Mouse (Mus musculus) hindbrain, embryonic 16.5 days (tissue): ENCODE results near the gene Slc2a2. TPM values are rescaled to one million over a fixed set of nuclear protein-coding genes. Genes with fewer than 3 reads are reported as not detected.

ENCODE experiments used
- ATAC-seq: fragments of 200-750 bp; cut with Nextera tagmentation; 2 replicates; pipeline ENCODE4 v1.8.0; 2017; ENCODE audit warnings: moderate TSS enrichment, moderate library complexity
- H3K27ac ChIP-seq: fragments of 300-500 bp; sonication (generic); 2 replicates; pipeline ENCODE4 v1.5.1; 2014; ENCODE audit warnings: low read depth, mild to moderate bottlenecking, control low read depth, low read length, moderate library complexity
- H3K27me3 ChIP-seq: fragments of 300-500 bp; sonication (generic); replicated peaks from 2 replicates; pipeline ENCODE4 v1.6.1; 2014; ENCODE audit warnings: low read length; ENCODE audit not compliant: control insufficient read depth, insufficient read depth
- H3K36me3 ChIP-seq: fragments of 300-500 bp; sonication (generic); 2 replicates; pipeline ENCODE4 v1.6.1; 2014; ENCODE audit warnings: mild to moderate bottlenecking, low read length, moderate library complexity, mixed read lengths; ENCODE audit not compliant: control insufficient read depth, insufficient read depth
- H3K4me1 ChIP-seq: fragments of 300-500 bp; sonication (generic); 2 replicates; pipeline ENCODE4 v1.6.1; 2014; ENCODE audit warnings: low read depth, low read length; ENCODE audit not compliant: control insufficient read depth, insufficient read depth
- H3K4me2 ChIP-seq: fragments of 300-500 bp; sonication (generic); 2 replicates; pipeline ENCODE4 v1.6.1; 2014; ENCODE audit warnings: mild to moderate bottlenecking, low read length, control low read depth, moderate library complexity
- H3K4me3 ChIP-seq: fragments of 300-500 bp; sonication (generic); 2 replicates; pipeline ENCODE4 v1.5.1; 2014; ENCODE audit warnings: mild to moderate bottlenecking, low read length, control low read depth, moderate library complexity
- H3K9ac ChIP-seq: fragments of 300-500 bp; sonication (generic); 2 replicates; pipeline ENCODE4 v1.6.1; 2014; ENCODE audit warnings: low read depth, mild to moderate bottlenecking, control low read depth, low read length, moderate library complexity
- H3K9me3 ChIP-seq: fragments of 300-500 bp; sonication (generic); 2 replicates; pipeline ENCODE4 v1.6.1; 2014; ENCODE audit warnings: mild to moderate bottlenecking, low read length, moderate library complexity; ENCODE audit not compliant: control insufficient read depth
- WGBS: fragments of 180-500 bp; shearing (Covaris S2); extraction: QIAGEN DNeasy Blood & Tissue Kit; methylation state at CpG from one replicate; pipeline ENCODE4 v1.1.7; 2014; 5-methylcytosine and 5-hydroxymethylcytosine counted together
- polyA plus RNA-seq: library from polyadenylated mRNA; unstranded; fragments of >200 nt; fragmentation: Nextera tagmentation; extraction: Ambion mirVana; gene quantifications from 2 replicates; pipeline ENCODE4 v1.2.1, GENCODE M21; 2015

Gene Slc2a2
- polyA plus RNA-seq, 1 experiment from 2014 or later: 0.08 TPM

DNA sequence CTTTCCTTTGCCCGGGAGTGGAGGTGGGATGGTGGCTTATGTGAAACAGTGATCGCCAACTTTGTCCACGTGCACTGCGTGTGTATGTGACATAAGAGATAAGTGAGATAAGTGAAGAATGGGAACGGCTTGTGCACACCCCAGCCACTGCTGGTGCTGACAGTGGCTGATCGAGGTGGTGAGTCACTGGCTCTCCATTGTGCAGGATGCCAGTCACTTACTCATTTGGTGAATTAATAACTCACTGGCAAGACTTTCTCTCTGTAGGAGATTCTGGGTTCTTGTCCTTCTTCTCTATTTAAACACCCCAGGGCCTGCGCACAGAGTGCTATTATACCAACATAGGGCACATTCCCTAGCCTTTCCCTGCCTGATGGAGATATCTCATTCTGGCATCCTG is 24.1 kb downstream of the Slc2a2 start:
- no peak overlapping the region for H3K27ac ChIP-seq

DNA sequence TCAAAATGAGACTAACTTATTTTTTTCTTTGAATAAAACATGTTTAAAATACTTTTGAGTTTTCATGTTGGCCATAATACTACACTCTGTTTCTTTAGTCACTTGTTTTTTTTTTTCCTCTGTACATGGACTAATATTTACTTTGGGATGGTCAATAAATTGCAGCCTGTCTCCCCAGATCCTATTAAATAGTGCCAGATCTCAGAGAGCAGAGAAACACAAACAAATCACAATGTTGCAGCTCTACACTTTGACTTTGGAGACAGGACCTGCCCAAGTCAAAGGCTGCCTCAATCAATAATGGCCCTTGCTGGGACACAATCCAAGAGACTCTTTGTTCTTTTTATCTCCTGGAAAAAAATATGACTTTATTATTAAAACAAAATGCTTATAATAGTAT is 24.8 kb downstream of the Slc2a2 start:
- H3K27me3 ChIP-seq: no peaks in the 10 kb centered on the region
- H3K4me3 ChIP-seq: no peak overlapping the region
- H3K27ac ChIP-seq: no peak overlapping the region
- H3K9me3 ChIP-seq: no peaks in the 10 kb centered on the region
- no peaks in the 10 kb centered on the region for H3K36me3 ChIP-seq
- H3K4me2 ChIP-seq: no peak overlapping the region
- no peaks in the 10 kb centered on the region for H3K4me1 ChIP-seq
- H3K9ac ChIP-seq: no peak overlapping the region
- no peak for ATAC-seq

More for the DNA sequence above, 24.1 kb downstream of the Slc2a2 start:
- Histone ChIP-seq H3K9me3 (no peaks in the 10 kb centered on the region), H3K4me3 (no peak overlapping the region), H3K36me3 (no peaks in the 10 kb centered on the region), H3K9ac (no peak overlapping the region), H3K4me1 (no peaks in the 10 kb centered on the region), H3K4me2 (no peak overlapping the region), H3K27me3 (no peaks in the 10 kb centered on the region)
- ATAC-seq: no peak; the same call in 1 of the 2 replicates
- WGBS: 64% methylated on average over 7 of the region's 7 CpGs

DNA sequence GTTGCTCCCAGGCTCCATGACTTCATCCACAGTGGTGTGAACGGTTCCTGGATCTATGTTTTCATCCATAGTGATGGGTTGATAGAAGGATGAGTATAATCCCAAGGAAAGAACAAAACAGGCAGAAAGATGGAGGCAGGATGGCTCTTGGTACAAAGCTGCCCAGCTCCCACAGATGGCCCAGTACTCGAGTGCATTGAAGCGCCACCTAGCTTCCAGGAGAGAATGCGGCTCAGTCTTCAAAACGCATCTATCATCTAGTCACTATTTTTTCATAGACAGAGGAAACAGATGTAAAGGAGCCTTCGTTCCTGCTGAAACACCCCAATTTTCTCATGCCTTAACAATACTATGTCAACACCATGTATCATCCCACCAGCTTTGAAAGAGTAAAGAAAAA is 25.8 kb downstream of the Slc2a2 start:
- no peak overlapping the region for H3K9ac ChIP-seq
- WGBS: 66% methylated on average over 6 of the region's 6 CpGs

DNA sequence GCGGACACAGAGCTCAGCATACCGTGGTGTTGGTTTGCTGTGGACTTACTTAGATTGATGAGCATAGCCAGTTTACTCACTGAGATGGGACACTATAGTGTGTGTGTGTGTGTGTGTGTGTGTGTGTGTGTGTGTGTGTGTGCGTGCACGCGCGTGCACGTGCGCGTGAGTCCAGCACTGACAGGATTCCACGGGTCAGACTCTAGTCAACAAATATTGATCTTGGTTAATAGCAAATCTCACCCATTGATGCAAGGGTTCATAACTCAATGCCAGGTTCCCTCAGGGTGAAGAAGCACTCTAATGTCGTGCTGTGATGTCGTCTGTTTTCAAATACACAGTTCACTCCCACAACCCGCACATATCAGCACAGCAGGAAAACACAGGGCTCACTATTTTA is 27.5 kb downstream of the Slc2a2 start:
- ATAC-seq: no peak
- Histone ChIP-seq H3K4me2 (no peak overlapping the region), H3K9ac (no peak overlapping the region), H3K9me3 (no peaks in the 10 kb centered on the region), H3K36me3 (no peaks in the 10 kb centered on the region), H3K4me1 (no peaks in the 10 kb centered on the region), H3K27me3 (no peaks in the 10 kb centered on the region), H3K27ac (no peak overlapping the region), H3K4me3 (no peak overlapping the region)
- 84% methylated on average over 13 of the region's 13 CpGs for WGBS

More for the DNA sequence above, 25.8 kb downstream of the Slc2a2 start:
- no peak for ATAC-seq
- H3K27me3 ChIP-seq: no peaks in the 10 kb centered on the region
- no peak overlapping the region for H3K4me3 ChIP-seq
- no peak overlapping the region for H3K27ac ChIP-seq
- no peaks in the 10 kb centered on the region for H3K36me3 ChIP-seq
- H3K4me1 ChIP-seq: no peaks in the 10 kb centered on the region
- no peaks in the 10 kb centered on the region for H3K9me3 ChIP-seq
- no peak overlapping the region for H3K4me2 ChIP-seq

DNA sequence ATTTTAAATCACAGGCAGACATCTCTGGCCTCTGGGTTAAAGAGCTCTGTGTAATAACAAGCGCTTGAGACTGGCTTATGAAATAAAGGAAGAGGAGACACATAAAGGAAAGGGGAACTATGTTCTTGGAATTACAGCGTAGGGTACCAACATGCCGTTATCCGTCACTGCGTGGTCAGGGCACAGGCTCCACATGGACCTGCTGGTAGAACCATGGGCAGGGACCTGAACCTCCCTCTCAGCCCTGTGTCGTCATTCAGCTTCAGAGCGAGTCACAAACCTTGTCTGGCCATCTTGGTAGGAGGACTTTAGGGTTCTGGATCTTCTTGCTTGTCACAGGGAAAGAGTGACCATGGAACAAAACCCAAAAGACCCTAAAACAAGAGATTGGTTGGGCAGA is 28.7 kb downstream of the Slc2a2 start:
- no peaks in the 10 kb centered on the region for H3K27me3 ChIP-seq
- WGBS: 98% methylated on average over 7 of the region's 7 CpGs
- H3K4me3 ChIP-seq: no peak overlapping the region

DNA sequence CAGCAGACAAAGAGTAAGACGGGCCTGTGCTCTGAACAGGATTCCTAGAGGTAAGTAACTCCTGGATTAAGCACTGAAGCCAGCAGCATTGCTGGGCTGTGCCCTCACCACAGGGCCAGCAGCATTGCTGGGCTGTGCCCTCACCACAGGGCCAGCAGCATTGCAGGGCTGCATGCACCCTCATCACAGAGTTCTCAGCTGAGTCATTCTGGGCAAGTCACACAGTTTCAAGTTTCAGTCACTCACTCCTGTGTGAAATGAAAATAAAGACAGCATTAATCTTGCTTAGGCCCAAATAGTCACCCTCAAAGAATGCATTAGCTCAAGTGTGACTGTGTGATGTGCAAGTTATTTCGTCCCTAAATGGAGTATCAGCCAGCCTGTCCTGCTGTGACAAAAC is 37.0 kb downstream of the Slc2a2 start:
- H3K9me3 ChIP-seq: no peaks in the 10 kb centered on the region; the same call in 1 of the 2 replicates
- no peak for ATAC-seq
- no peak overlapping the region for H3K9ac ChIP-seq
- no peaks in the 10 kb centered on the region for H3K36me3 ChIP-seq
- H3K27me3 ChIP-seq: no peaks in the 10 kb centered on the region
- no peak overlapping the region for H3K4me2 ChIP-seq
- 63% methylated on average over 2 of the region's 2 CpGs for WGBS
- H3K4me1 ChIP-seq: no peaks in the 10 kb centered on the region
- no peak overlapping the region for H3K27ac ChIP-seq
- no peak overlapping the region for H3K4me3 ChIP-seq

More for the DNA sequence above, 28.7 kb downstream of the Slc2a2 start:
- Histone ChIP-seq H3K4me2 (no peak overlapping the region), H3K4me1 (no peaks in the 10 kb centered on the region), H3K9ac (no peak overlapping the region), H3K27ac (no peak overlapping the region), H3K9me3 (no peaks in the 10 kb centered on the region), H3K36me3 (no peaks in the 10 kb centered on the region)
- ATAC-seq: no peak

DNA sequence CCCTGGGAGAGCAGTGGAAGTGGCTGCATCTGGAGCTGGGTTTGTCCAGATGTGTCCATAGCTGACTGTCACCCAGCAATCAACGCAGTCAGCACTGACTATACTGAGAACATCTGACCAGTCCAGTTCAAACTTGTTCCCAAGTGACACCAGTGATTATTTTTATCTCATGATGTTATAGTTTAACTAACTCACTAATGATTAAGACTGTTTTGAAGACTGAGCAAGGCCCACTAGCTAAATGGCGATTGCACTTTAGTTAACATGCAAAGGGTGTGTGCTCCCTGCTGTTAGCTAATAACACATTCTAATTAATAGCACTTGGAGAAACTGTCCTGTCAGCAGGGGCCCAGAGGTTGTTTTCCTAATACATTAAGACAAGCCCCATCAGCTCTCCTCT is 39.3 kb downstream of the Slc2a2 start:
- H3K27me3 ChIP-seq: no peaks in the 10 kb centered on the region
- no peaks in the 10 kb centered on the region for H3K36me3 ChIP-seq
- H3K27ac ChIP-seq: no peak overlapping the region
- H3K4me2 ChIP-seq: no peak overlapping the region
- H3K4me3 ChIP-seq: no peak overlapping the region
- WGBS: 37% methylated on average over 2 of the region's 2 CpGs
- H3K9me3 ChIP-seq: no peaks in the 10 kb centered on the region; the same call in 1 of the 2 replicates
- H3K9ac ChIP-seq: no peak overlapping the region
- no peaks in the 10 kb centered on the region for H3K4me1 ChIP-seq
- 0 out of 2 replicates have a peak, but pooled peaks have one; percentile 24 for ATAC-seq

DNA sequence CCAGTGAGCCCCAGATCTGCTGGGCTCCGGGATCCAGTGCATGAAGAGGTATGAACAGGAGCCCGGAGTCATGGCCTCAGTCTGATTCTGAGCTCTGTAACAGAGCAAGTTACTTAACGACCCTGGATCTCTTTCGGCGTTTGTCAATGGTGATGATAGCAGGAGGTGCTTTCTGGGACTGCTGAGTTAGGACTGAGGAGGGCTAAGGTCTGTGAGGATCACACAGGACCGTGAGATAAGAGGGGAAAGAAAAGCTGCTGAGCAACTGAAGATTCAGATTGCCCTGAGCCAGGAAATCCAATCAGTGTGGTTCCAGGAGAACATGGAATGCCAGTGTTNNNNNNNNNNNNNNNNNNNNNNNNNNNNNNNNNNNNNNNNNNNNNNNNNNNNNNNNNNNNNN is 42.6 kb downstream of the Slc2a2 start:
- H3K36me3 ChIP-seq: no peaks in the 10 kb centered on the region
- H3K27ac ChIP-seq: no peak overlapping the region
- WGBS: 47% methylated on average over 6 of the region's 6 CpGs

DNA sequence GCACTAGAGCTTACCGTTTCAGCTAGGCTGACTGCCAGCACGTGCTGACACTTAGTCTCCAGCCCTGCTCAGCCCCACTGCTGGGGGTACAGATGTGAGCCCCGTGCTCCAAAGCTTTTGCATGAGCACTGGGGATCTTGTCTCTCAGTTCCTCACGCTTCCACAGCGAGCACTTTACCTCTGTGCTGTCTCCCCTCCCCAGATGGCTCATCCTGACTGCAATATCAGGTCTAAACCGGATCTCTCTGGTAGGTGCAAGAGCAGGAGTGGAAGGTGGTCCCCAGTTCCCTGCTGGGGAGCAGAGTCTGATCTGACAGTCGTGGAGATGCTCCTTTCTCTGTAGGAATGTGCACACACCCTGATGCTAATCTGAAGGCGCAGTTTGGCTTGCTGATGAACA is 45.5 kb downstream of the Slc2a2 start:
- Histone ChIP-seq H3K27ac (no peak overlapping the region), H3K36me3 (no peaks in the 10 kb centered on the region), H3K4me1 (0 out of 2 replicates have a peak, but pooled peaks cover 3% of the 10 kb centered on the region), H3K27me3 (no peaks in the 10 kb centered on the region), H3K9me3 (no peaks in the 10 kb centered on the region; the same call in 1 of the 2 replicates), H3K4me3 (no peak overlapping the region), H3K4me2 (no peak overlapping the region), H3K9ac (no peak overlapping the region)
- ATAC-seq: peak; percentile 50
- WGBS: 36% methylated on average over 8 of the region's 8 CpGs

More for the DNA sequence above, 42.6 kb downstream of the Slc2a2 start:
- Histone ChIP-seq H3K27me3 (no peaks in the 10 kb centered on the region), H3K4me2 (no peak overlapping the region), H3K9me3 (no peaks in the 10 kb centered on the region; the same call in 1 of the 2 replicates), H3K9ac (no peak overlapping the region), H3K4me3 (no peak overlapping the region), H3K4me1 (0 out of 2 replicates have a peak, but pooled peaks cover 3% of the 10 kb centered on the region)
- no peak for ATAC-seq
